Mouse (Mus musculus): Measurements from ENCODE around the gene F7.
A peak's percentile ranks its signal among the peaks of the same experiment; 100 is the strongest.
"Not testable (repeated sequence)": the region's sequence is repeated elsewhere in the genome, so short reads cannot be mapped to it uniquely, and the experiment has no call there.

Gene F7

GRCm38 (mm10) chr8:13036346-13036812 lies 10.5 kb downstream of the F7 start:
- no peak for DNase-seq

- DNase-seq, result no peak
These were observed 11.2 kb downstream of the F7 start, which contains the start of gene F10 for GRCm38 (mm10) chr8:13037015-13037414. Gene F10 (plus strand): TSS chr8:13037308.

- DNase-seq, result peak in 1 of 2 experiments; percentile 13
These were observed 11.7 kb downstream of the F7 start for GRCm38 (mm10) chr8:13037569-13037968.

GRCm38 (mm10) chr8:13039054-13039453 lies 13.2 kb downstream of the F7 start:
- no peak for DNase-seq

GRCm38 (mm10) chr8:13041459-13041858 lies 15.6 kb downstream of the F7 start:
- DNase-seq, result no peak

- DNase-seq, result no peak
These were observed 21.8 kb downstream of the F7 start for GRCm38 (mm10) chr8:13047652-13048051.

GRCm38 (mm10) chr8:13050550-13050949 lies 24.7 kb downstream of the F7 start:
- no peak for DNase-seq

GRCm38 (mm10) chr8:13057351-13057750 lies 31.5 kb downstream of the F7 start:
- DNase-seq, result peak; percentile 31 to 43

GRCm38 (mm10) chr8:13060441-13061150 lies 34.8 kb downstream of the F7 start, which contains the start of gene Proz:
Gene Proz (plus strand): TSS chr8:13060914.
- peak; percentile 80 to 83 for DNase-seq

- no peak for DNase-seq
These were observed 37.3 kb downstream of the F7 start for GRCm38 (mm10) chr8:13063112-13063511.

- DNase-seq, result no peak
These were observed 47.4 kb downstream of the F7 start for GRCm38 (mm10) chr8:13073255-13073654.

- no peak for DNase-seq
These were observed 49.2 kb downstream of the F7 start for GRCm38 (mm10) chr8:13075044-13075443.

- not testable (repeated sequence) for DNase-seq
These were observed 49.7 kb downstream of the F7 start for GRCm38 (mm10) chr8:13075579-13075978.

GRCm38 (mm10) chr8:13077542-13077941 lies 51.7 kb downstream of the F7 start:
- no peak for DNase-seq
